ENCODE assay signal across 33 mouse cellular contexts in the genomic region with DNA sequence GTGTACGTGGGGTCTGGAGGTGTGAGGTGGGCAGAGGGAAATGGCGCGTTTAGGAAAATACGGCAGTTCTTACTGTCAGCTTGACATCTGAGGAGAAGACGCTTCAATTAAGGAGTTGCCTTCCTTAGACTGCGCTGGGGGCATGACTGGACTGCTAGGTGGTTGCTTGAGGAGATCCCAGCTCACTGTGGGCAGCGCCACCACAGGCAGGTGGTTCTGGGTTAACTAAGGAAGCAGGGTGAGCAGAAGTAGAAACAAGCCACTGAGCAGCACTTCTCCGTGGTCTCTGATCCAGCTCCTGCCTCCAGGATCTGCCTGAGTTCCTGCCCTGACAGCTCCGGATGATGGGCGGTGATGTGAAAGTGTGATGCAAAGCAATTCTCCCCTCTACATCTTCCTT. TPM values are rescaled to one million over a fixed set of nuclear protein-coding genes. Genes with fewer than 3 reads are reported as not detected.
DNase-seq lines count a peak whose midpoint lies in the region; ATAC-seq and TF ChIP-seq lines count a peak whose summit lies in the region.
"Had no signal": no experiment of that assay in that cellular context is flagged by ENCODE, and none has a peak within 500 bp of the region (broad histone marks: within the 10 kb centered on the region; RNA-seq: fewer than 3 reads in every experiment).

No protein-coding gene starts in this region.

- H3K4me2 ChIP-seq in kidney, embryonic 16.5 days (replicated peaks; ENCODE audit: low read depth, low read length), result peak overlapping the region; percentile 17
- H3K4me2 ChIP-seq: embryonic facial prominence, embryonic 13.5 days; heart, embryonic 11.5 days; hindbrain, embryonic 14.5 days; limb, embryonic 12.5 days; liver, embryonic 15.5 days; lung, embryonic 14.5 days; midbrain, embryonic 13.5 days; neural tube, embryonic 15.5 days had no signal

- peaks cover 18% of the 10 kb centered on the region for H3K9me3 ChIP-seq in kidney, embryonic 16.5 days (ENCODE audit: low read length)
- H3K9me3 ChIP-seq: G1E; liver, embryonic 15.5 days; neural tube, embryonic 15.5 days had no signal

- no peak for TF ChIP-seq CTCF in thymus, adult 2 months (IDR thresholded peaks at IDR 0.05; ENCODE audit: borderline replicate concordance, control insufficient read depth, extremely low read depth, insufficient read depth, low read length, poor library complexity)

- H3K27me3 ChIP-seq in kidney, embryonic 16.5 days (ENCODE audit: insufficient read depth, low read length), result no peaks in the 10 kb centered on the region
- no peaks in the 10 kb centered on the region for H3K27me3 ChIP-seq in thymus, adult 2 months (ENCODE audit: control insufficient read depth, insufficient read depth, low read length)
- H3K27me3 ChIP-seq: embryonic facial prominence, embryonic 13.5 days; limb, embryonic 12.5 days; liver, embryonic 15.5 days; midbrain, embryonic 13.5 days; neural tube, embryonic 15.5 days; Patski had no signal

- DNase-seq in kidney, postnatal 14 days, result no peak
- no peak for DNase-seq in thymus, adult 2 months
- no peak for DNase-seq in thymus, postnatal 4 days
- peak; percentile 72 for DNase-seq in MN1 (ENCODE audit: low spot score)
- DNase-seq in layer of hippocampus, adult 18-20 months (ENCODE audit: low spot score in 2 of 2), result no peak
- DNase-seq: adrenal gland, postnatal 14 days; B cell, adult 2 months; cerebellum, adult 11 months; cerebellum, adult 9-10 months; cerebellum, postnatal 36 days; forebrain, postnatal 0 days; gastrocnemius, postnatal 14 days; heart, adult 18-20 months; heart, postnatal 36 days; kidney, adult 9 months; lung, embryonic 14.5 days; lung, postnatal 14 days; retina, postnatal 1 day; right cerebral cortex, postnatal 14 days had no signal

- ATAC-seq in kidney, embryonic 16.5 days (ENCODE audit: low FRiP score, low TSS enrichment), result no peak
- peak; percentile 42; the same call in 1 of the 2 replicates for ATAC-seq in megakaryocyte, adult 5-6 weeks (ENCODE audit: poor library complexity, severe bottlenecking)
- ATAC-seq in frontal cortex, adult (ENCODE audit: low TSS enrichment), result no peak
- ATAC-seq: forebrain, postnatal 0 days; midbrain, embryonic 13.5 days; Patski had no signal

- H3K9ac ChIP-seq in kidney, embryonic 16.5 days (replicated peaks; ENCODE audit: low read length), result no peak overlapping the region; the same call in 1 of the 2 replicates
- H3K9ac ChIP-seq: embryonic facial prominence, embryonic 13.5 days; forebrain, postnatal 0 days; hindbrain, embryonic 14.5 days; limb, embryonic 12.5 days; liver, embryonic 15.5 days; lung, embryonic 14.5 days; midbrain, embryonic 13.5 days; neural tube, embryonic 15.5 days had no signal

- 63% methylated on average over 10 of the region's 10 CpGs for whole genome bisulfite sequencing in kidney, embryonic 16.5 days
- 42% methylated on average over 10 of the region's 10 CpGs for WGBS in thymus, adult 2 months

- no peak overlapping the region for H3K4me3 ChIP-seq in kidney, embryonic 16.5 days (ENCODE audit: low read length)
- peak overlapping the region; percentile 23; the same call in 1 of the 2 replicates for H3K4me3 ChIP-seq in thymus, adult 2 months (ENCODE audit: control insufficient read depth, insufficient read depth, low read length)
- H3K4me3 ChIP-seq: embryonic facial prominence, embryonic 13.5 days; forebrain, embryonic 10.5 days; left cerebral cortex, adult 2 months; limb, embryonic 12.5 days; liver, embryonic 15.5 days; midbrain, embryonic 13.5 days; neural tube, embryonic 15.5 days had no signal

- no peak overlapping the region for H3K27ac ChIP-seq in kidney, embryonic 16.5 days (ENCODE audit: low read length)
- no peak overlapping the region for H3K27ac ChIP-seq in thymus, adult 2 months (ENCODE audit: control insufficient read depth, insufficient read depth, low read length)
- H3K27ac ChIP-seq: embryonic facial prominence, embryonic 13.5 days; forebrain, embryonic 10.5 days; hindbrain, embryonic 14.5 days; left cerebral cortex, adult 2 months; limb, embryonic 12.5 days; liver, embryonic 15.5 days; midbrain, embryonic 13.5 days; neural tube, embryonic 15.5 days had no signal

- no peak for TF ChIP-seq POLR2A in thymus, adult 2 months (IDR thresholded peaks at IDR 0.05; ENCODE audit: control insufficient read depth, extremely low read depth, insufficient read depth, low read length, poor library complexity)

- H3K36me3 ChIP-seq in kidney, embryonic 16.5 days (ENCODE audit: insufficient read depth, low read length), result peaks cover 5% of the 10 kb centered on the region; the same call in 1 of the 2 replicates
- H3K36me3 ChIP-seq in thymus, adult 2 months (ENCODE audit: control insufficient read depth, insufficient read depth, low read length), result no peaks in the 10 kb centered on the region
- H3K36me3 ChIP-seq: forebrain, embryonic 10.5 days; G1E; limb, embryonic 12.5 days; liver, embryonic 15.5 days; midbrain, embryonic 13.5 days; neural tube, embryonic 15.5 days had no signal

- H3K4me1 ChIP-seq in kidney, embryonic 16.5 days (ENCODE audit: insufficient read depth, low read length), result peaks cover 13% of the 10 kb centered on the region; the same call in 1 of the 2 replicates
- H3K4me1 ChIP-seq in thymus, adult 2 months (replicated peaks; ENCODE audit: control insufficient read depth, insufficient read depth, low read length), result no peaks in the 10 kb centered on the region
- H3K4me1 ChIP-seq: liver, embryonic 15.5 days had no signal

RNA-seq across cellular contexts. Expression of a gene that starts 22.1 kb away (rescaled TPM):
- 18.4 and 18.9 TPM in 2 replicates for polyA plus RNA-seq in kidney, embryonic 16.5 days (2015; fragmentation: Nextera tagmentation; extraction: Ambion mirVana)
- polyA plus RNA-seq in thymus, adult 2 months (2012; rRNA removed), result 20.4 and 21.3 TPM in 2 replicates
- 8.8 and 12.3 TPM in 2 replicates for total RNA-seq in megakaryocyte, adult 5-6 weeks (2015)
- total RNA-seq in megakaryocyte, adult 5-6 weeks (2017), result 1.7 and 2.9 TPM in 2 replicates
- total RNA-seq in layer of hippocampus, adult 18-20 months (2021), result 1 to 10 TPM; 1.5 to 2.1 TPM
